In genomic region chr17:41505000-41505399, GRCm38 (mm10) we compare ENCODE assay signal across 13 mouse cellular contexts.
DNase-seq lines count a peak whose midpoint lies in the region; ATAC-seq and TF ChIP-seq lines count a peak whose summit lies in the region.
"Had no signal": no experiment of that assay in that cellular context is flagged by ENCODE, and none has a peak within 500 bp of the region (broad histone marks: within the 10 kb centered on the region; RNA-seq: fewer than 3 reads in every experiment).

No protein-coding gene starts in this region.

- no peak for TF ChIP-seq POLR2A in cerebellum, adult 2 months (IDR thresholded peaks at IDR 0.05; ENCODE audit: borderline replicate concordance, insufficient read depth, low read length)

- WGBS in cerebellum, adult 2 months, result 23% methylated on average over 4 of the region's 4 CpGs
- WGBS in kidney, embryonic 15.5 days, result 42% methylated on average over 4 of the region's 4 CpGs

- no peaks in the 10 kb centered on the region for H3K27me3 ChIP-seq in cerebellum, adult 2 months (ENCODE audit: control insufficient read depth, insufficient read depth, low read length)
- no peaks in the 10 kb centered on the region for H3K27me3 ChIP-seq in kidney, embryonic 15.5 days
- H3K27me3 ChIP-seq: embryonic facial prominence, embryonic 13.5 days; hindbrain, embryonic 15.5 days had no signal

- H3K4me1 ChIP-seq in cerebellum, adult 2 months (ENCODE audit: control insufficient read depth, insufficient read depth, low read length), result no peaks in the 10 kb centered on the region
- H3K4me1 ChIP-seq in kidney, embryonic 15.5 days, result no peaks in the 10 kb centered on the region
- H3K4me1 ChIP-seq: embryonic facial prominence, embryonic 13.5 days; hindbrain, embryonic 15.5 days; midbrain, embryonic 10.5 days had no signal

- no peak overlapping the region for H3K4me2 ChIP-seq in kidney, embryonic 15.5 days
- H3K4me2 ChIP-seq: embryonic facial prominence, embryonic 13.5 days; hindbrain, embryonic 15.5 days had no signal

- H3K9me3 ChIP-seq in kidney, embryonic 15.5 days (replicated peaks), result no peaks in the 10 kb centered on the region
- H3K9me3 ChIP-seq: embryonic facial prominence, embryonic 13.5 days; hindbrain, embryonic 15.5 days; midbrain, embryonic 10.5 days had no signal

- no peak overlapping the region for H3K27ac ChIP-seq in cerebellum, adult 2 months (ENCODE audit: insufficient read depth, low read length)
- no peak overlapping the region for H3K27ac ChIP-seq in kidney, embryonic 15.5 days
- H3K27ac ChIP-seq: embryonic facial prominence, embryonic 13.5 days; hindbrain, embryonic 15.5 days; midbrain, embryonic 10.5 days had no signal

- H3K4me3 ChIP-seq in cerebellum, adult 2 months (replicated peaks; ENCODE audit: insufficient read depth, low read depth, low read length), result no peak overlapping the region
- H3K4me3 ChIP-seq in kidney, embryonic 15.5 days (replicated peaks), result no peak overlapping the region
- H3K4me3 ChIP-seq: embryonic facial prominence, embryonic 13.5 days; hindbrain, embryonic 15.5 days; midbrain, embryonic 10.5 days had no signal

- peak in 1 of 2 experiments; percentile 9 for DNase-seq in cerebellum, adult 2 months
- DNase-seq in kidney, adult 9 months, result peak; percentile 2
- peak; percentile 9 for DNase-seq in 3T3-L1 (ENCODE audit: low read depth, low spot score)
- peak; percentile 34 for DNase-seq in brain, adult 2 months (ENCODE audit: low read depth, low spot score)
- no peak for DNase-seq in testis, postnatal 14 days (ENCODE audit: low spot score)
- DNase-seq in thymus, postnatal 14 days, result no peak
- DNase-seq: kidney, postnatal 36 days; liver, postnatal 0 days had no signal

- no peak for ATAC-seq in cerebellum, adult (ENCODE audit: insufficient number of reproducible peaks, low FRiP score, low TSS enrichment)
- no peak for ATAC-seq in kidney, embryonic 15.5 days (replicated peaks; ENCODE audit: low FRiP score)
- ATAC-seq: liver, postnatal 0 days had no signal

- peak; percentile 18; the same call in 1 of the 2 replicates for TF ChIP-seq CTCF in cerebellum, adult 2 months (IDR thresholded peaks at IDR 0.05; ENCODE audit: borderline replicate concordance, insufficient read depth, low read depth, low read length)

- no peak overlapping the region for H3K9ac ChIP-seq in kidney, embryonic 15.5 days
- H3K9ac ChIP-seq: embryonic facial prominence, embryonic 13.5 days; hindbrain, embryonic 15.5 days; liver, postnatal 0 days had no signal

- H3K36me3 ChIP-seq in kidney, embryonic 15.5 days, result no peaks in the 10 kb centered on the region
- H3K36me3 ChIP-seq: embryonic facial prominence, embryonic 13.5 days; hindbrain, embryonic 15.5 days; midbrain, embryonic 10.5 days had no signal

Comparison
In these comparisons a context has a peak if more than half of its experiments do, and no peak if none do; other contexts are left out.
1. DNase-seq: peak in kidney, adult 9 months (single experiment), 3T3-L1 (single experiment) and brain, adult 2 months (single experiment); none in testis, postnatal 14 days (single experiment) and thymus, postnatal 14 days (single experiment).